Mouse (Mus musculus) lung, embryonic 14.5 days (tissue): ENCODE measurements at regions not wholly inside any gene's neighbourhood (a gene's known extent, or its start where the extent isn't known, plus 50 kb on each side); places are given as distances from the start of the nearest gene placed in this dataset.

ENCODE experiments used
- ATAC-seq: fragments of 200-750 bp; cut with Nextera tagmentation; 2 replicates; pipeline ENCODE4 v1.8.0; 2017; ENCODE audit warnings: mild to moderate bottlenecking, moderate TSS enrichment, moderate library complexity; ENCODE audit not compliant: insufficient read depth
- DNase-seq: peaks from one replicate; pipeline ENCODE4 v3.0.0-alpha.2; 2015
- H3K27ac ChIP-seq: fragments of 300-500 bp; sonication (generic); 2 replicates; pipeline ENCODE4 v1.5.1; 2014; ENCODE audit warnings: low read depth, mild to moderate bottlenecking, moderate library complexity
- H3K27me3 ChIP-seq: fragments of 300-500 bp; sonication (generic); 2 replicates; pipeline ENCODE4 v1.6.1; 2014; ENCODE audit warnings: low read length, control low read depth; ENCODE audit not compliant: insufficient read depth
- H3K36me3 ChIP-seq: fragments of 300-500 bp; sonication (generic); 2 replicates; pipeline ENCODE4 v1.6.1; 2014; ENCODE audit warnings: control low read depth; ENCODE audit not compliant: insufficient read depth
- H3K4me1 ChIP-seq: fragments of 300-500 bp; sonication (generic); 2 replicates; pipeline ENCODE4 v1.6.1; 2014; ENCODE audit warnings: antibody characterized with exemption, control low read depth; ENCODE audit not compliant: insufficient read depth
- H3K4me2 ChIP-seq: fragments of 300-500 bp; sonication (generic); 2 replicates; pipeline ENCODE4 v1.6.1; 2014; ENCODE audit warnings: mild to moderate bottlenecking
- H3K4me3 ChIP-seq: fragments of 300-500 bp; sonication (generic); 2 replicates; pipeline ENCODE4 v1.5.1; 2014; ENCODE audit warnings: low read depth, low read length
- H3K9ac ChIP-seq: fragments of 300-500 bp; sonication (generic); 2 replicates; pipeline ENCODE4 v1.6.1; 2014
- H3K9me3 ChIP-seq: fragments of 300-500 bp; sonication (generic); 2 replicates; pipeline ENCODE4 v1.6.1; 2016; ENCODE audit warnings: low read depth, low read length, control low read depth
- CTCF ChIP-seq: IDR thresholded peaks from 2 replicates; pipeline ENCODE4 v1.5.1; 2016; ENCODE audit warnings: antibody characterized with exemption, low read depth
- WGBS: fragments of 180-500 bp; shearing (Covaris S2); extraction: QIAGEN DNeasy Blood & Tissue Kit; methylation state at CpG from one replicate; pipeline ENCODE4 v1.1.7; 2014; 5-methylcytosine and 5-hydroxymethylcytosine counted together

- DNase-seq (no peak), ATAC-seq (no peak)
- Histone ChIP-seq H3K9ac (no peak overlapping the region), H3K27ac (no peak overlapping the region), H3K4me2 (no peak overlapping the region), H3K27me3 (no peaks in the 10 kb centered on the region), H3K36me3 (no peaks in the 10 kb centered on the region), H3K4me3 (no peak overlapping the region), H3K9me3 (no peaks in the 10 kb centered on the region; the same call in 1 of the 2 replicates), H3K4me1 (no peaks in the 10 kb centered on the region)
- 64% methylated on average over 2 of the region's 2 CpGs for WGBS
- no peak for TF ChIP-seq CTCF
These were observed 220.7 kb upstream of the Zfp703 start for GRCm38 (mm10) chr8:26756452-26756851.

- Histone ChIP-seq H3K4me1 (no peaks in the 10 kb centered on the region), H3K4me2 (no peak overlapping the region), H3K36me3 (no peaks in the 10 kb centered on the region), H3K9ac (no peak overlapping the region), H3K27ac (no peak overlapping the region), H3K4me3 (no peak overlapping the region), H3K27me3 (no peaks in the 10 kb centered on the region; the same call in 1 of the 2 replicates), H3K9me3 (no peaks in the 10 kb centered on the region; the same call in 1 of the 2 replicates)
- DNase-seq (no peak), ATAC-seq (no peak)
- 97% methylated on average over 1 of the region's 1 CpGs for WGBS
- no peak for TF ChIP-seq CTCF
These were observed 216.4 kb upstream of the Zfp703 start for GRCm38 (mm10) chr8:26760726-26761125.

- DNase-seq = peak; percentile 6
These were observed 214.0 kb upstream of the Zfp703 start for GRCm38 (mm10) chr8:26762942-26763778.

GRCm38 (mm10) chr8:26768474-26769229 is 208.5 kb upstream of the Zfp703 start:
- no peaks in the 10 kb centered on the region for H3K9me3 ChIP-seq
- no peak overlapping the region for H3K9ac ChIP-seq
- H3K27me3 ChIP-seq = peaks cover 20% of the 10 kb centered on the region; the same call in 1 of the 2 replicates
- H3K36me3 ChIP-seq = no peaks in the 10 kb centered on the region
- H3K4me2 ChIP-seq = no peak overlapping the region
- no peak overlapping the region for H3K4me3 ChIP-seq
- H3K4me1 ChIP-seq = no peaks in the 10 kb centered on the region
- ATAC-seq (no peak), DNase-seq (no peak)
- no peak for TF ChIP-seq CTCF
- no peak overlapping the region for H3K27ac ChIP-seq
- WGBS = 72% methylated on average over 10 of the region's 10 CpGs

More at GRCm38 (mm10) chr8:26762942-26763778, 214.0 kb upstream of the Zfp703 start:
- Histone ChIP-seq H3K9ac (no peak overlapping the region), H3K4me1 (no peaks in the 10 kb centered on the region), H3K36me3 (no peaks in the 10 kb centered on the region), H3K4me3 (no peak overlapping the region), H3K9me3 (no peaks in the 10 kb centered on the region; the same call in 1 of the 2 replicates), H3K27me3 (peaks cover 6% of the 10 kb centered on the region; the same call in 1 of the 2 replicates), H3K27ac (no peak overlapping the region), H3K4me2 (no peak overlapping the region)
- no peak for ATAC-seq
- TF ChIP-seq CTCF = no peak
- 60% methylated on average over 16 of the region's 16 CpGs for WGBS

- peak overlapping the region; percentile 44; the same call in 1 of the 2 replicates for H3K4me2 ChIP-seq
- TF ChIP-seq CTCF = no peak
- H3K4me1 ChIP-seq = no peaks in the 10 kb centered on the region
- WGBS = 10% methylated on average over 16 of the region's 16 CpGs
- no peak overlapping the region for H3K9ac ChIP-seq
- no peak overlapping the region for H3K27ac ChIP-seq
- no peak overlapping the region for H3K4me3 ChIP-seq
- no peaks in the 10 kb centered on the region for H3K9me3 ChIP-seq
- H3K27me3 ChIP-seq = peaks cover 24% of the 10 kb centered on the region; the same call in 1 of the 2 replicates
- no peaks in the 10 kb centered on the region for H3K36me3 ChIP-seq
- DNase-seq = peak; percentile 74
- ATAC-seq = peak; percentile 73
These were observed 206.7 kb upstream of the Zfp703 start for GRCm38 (mm10) chr8:26770424-26770886.

GRCm38 (mm10) chr8:26778917-26779537 is 198.1 kb upstream of the Zfp703 start:
- no peak for TF ChIP-seq CTCF
- Histone ChIP-seq H3K9ac (no peak overlapping the region), H3K4me1 (no peaks in the 10 kb centered on the region), H3K27me3 (peaks cover 57% of the 10 kb centered on the region), H3K27ac (no peak overlapping the region), H3K4me3 (no peak overlapping the region), H3K4me2 (no peak overlapping the region), H3K36me3 (no peaks in the 10 kb centered on the region), H3K9me3 (no peaks in the 10 kb centered on the region)
- ATAC-seq = no peak
- no peak for DNase-seq
- WGBS = 67% methylated on average over 10 of the region's 10 CpGs
